18 mouse cellular contexts compared by ENCODE assay signal in genomic region chr3:16938491-16939001, GRCm38 (mm10).
A peak's percentile ranks its signal among the peaks of the same experiment; 100 is the strongest.
DNase-seq lines count a peak whose midpoint lies in the region; ATAC-seq and TF ChIP-seq lines count a peak whose summit lies in the region.
"Had no signal": no experiment of that assay in that cellular context is flagged by ENCODE, and none has a peak within 500 bp of the region (broad histone marks: within the 10 kb centered on the region; RNA-seq: fewer than 3 reads in every experiment).

No protein-coding gene starts in this region.

- H3K9ac ChIP-seq in forebrain, embryonic 12.5 days = peak overlapping the region; percentile 29; the same call in 1 of the 2 replicates
- H3K9ac ChIP-seq in hindbrain, embryonic 13.5 days = peak overlapping the region; percentile 55
- H3K9ac ChIP-seq in midbrain, embryonic 15.5 days = peak overlapping the region; percentile 37
- H3K9ac ChIP-seq: limb, embryonic 15.5 days had no signal

- H3K36me3 ChIP-seq in forebrain, embryonic 12.5 days (replicated peaks) = no peaks in the 10 kb centered on the region
- H3K36me3 ChIP-seq in hindbrain, embryonic 13.5 days = no peaks in the 10 kb centered on the region
- H3K36me3 ChIP-seq in midbrain, embryonic 15.5 days (replicated peaks) = no peaks in the 10 kb centered on the region
- H3K36me3 ChIP-seq: limb, embryonic 15.5 days had no signal

- peak overlapping the region; percentile 42 for H3K4me2 ChIP-seq in forebrain, embryonic 12.5 days
- H3K4me2 ChIP-seq in hindbrain, embryonic 13.5 days = peak overlapping the region; percentile 44
- H3K4me2 ChIP-seq in midbrain, embryonic 15.5 days = peak overlapping the region; percentile 39
- H3K4me2 ChIP-seq: limb, embryonic 15.5 days had no signal

- H3K4me1 ChIP-seq in forebrain, embryonic 12.5 days = peaks cover 24% of the 10 kb centered on the region
- peaks cover 17% of the 10 kb centered on the region for H3K4me1 ChIP-seq in hindbrain, embryonic 13.5 days (replicated peaks)
- H3K4me1 ChIP-seq in midbrain, embryonic 15.5 days = peaks cover 22% of the 10 kb centered on the region
- H3K4me1 ChIP-seq: limb, embryonic 15.5 days had no signal

- peak; percentile 67 for ATAC-seq in forebrain, embryonic 12.5 days (ENCODE audit: low FRiP score)
- ATAC-seq in hindbrain, embryonic 13.5 days (ENCODE audit: low FRiP score) = peak; percentile 63
- ATAC-seq in midbrain, embryonic 15.5 days (replicated peaks) = peak; percentile 70
- ATAC-seq in erythroid progenitor cell, adult 5-6 weeks (replicated peaks; ENCODE audit: low FRiP score, poor library complexity, severe bottlenecking) = no peak
- no peak for ATAC-seq in CD4-positive, CD25-positive, alpha-beta regulatory T cell, adult 4 months
- ATAC-seq: intestine, postnatal 0 days had no signal

- no peaks in the 10 kb centered on the region for H3K9me3 ChIP-seq in forebrain, embryonic 12.5 days
- H3K9me3 ChIP-seq in hindbrain, embryonic 13.5 days = no peaks in the 10 kb centered on the region
- no peaks in the 10 kb centered on the region for H3K9me3 ChIP-seq in midbrain, embryonic 15.5 days
- H3K9me3 ChIP-seq: limb, embryonic 15.5 days had no signal

- TF ChIP-seq CTCF in layer of hippocampus, adult 2 months (conservative IDR thresholded peaks at IDR 0.05) = no peak

- WGBS in forebrain, embryonic 12.5 days = 21% methylated on average over 11 of the region's 11 CpGs
- 23% methylated on average over 11 of the region's 11 CpGs for WGBS in hindbrain, embryonic 13.5 days
- WGBS in midbrain, embryonic 15.5 days = 14% methylated on average over 11 of the region's 11 CpGs

- H3K27ac ChIP-seq in layer of hippocampus, adult 2 months = peak overlapping the region; percentile 48
- peak overlapping the region; percentile 84 for H3K27ac ChIP-seq in forebrain, embryonic 12.5 days
- H3K27ac ChIP-seq in hindbrain, embryonic 13.5 days = peak overlapping the region; percentile 92
- H3K27ac ChIP-seq in midbrain, embryonic 15.5 days = peak overlapping the region; percentile 89
- H3K27ac ChIP-seq: gastrocnemius, adult 2 months; limb, embryonic 15.5 days had no signal

- DNase-seq in layer of hippocampus, adult 2 months (ENCODE audit: low spot score in 2 of 2) = no peak
- no peak for DNase-seq in layer of hippocampus, postnatal 14 days (ENCODE audit: low spot score in 2 of 2)
- DNase-seq in urinary bladder, adult 2 months (ENCODE audit: low spot score) = no peak
- DNase-seq: adrenal gland, adult 2 months; B cell, adult 2 months; gastrocnemius, adult 2 months; heart, postnatal 14 days; kidney, postnatal 14 days; layer of hippocampus, postnatal 36 days; lung, adult 2 months; retina, postnatal 1 day had no signal

- peak overlapping the region; percentile 22; the same call in 1 of the 2 replicates for H3K4me3 ChIP-seq in layer of hippocampus, adult 2 months
- H3K4me3 ChIP-seq in forebrain, embryonic 12.5 days (replicated peaks) = no peak overlapping the region
- H3K4me3 ChIP-seq in hindbrain, embryonic 13.5 days = peak overlapping the region; percentile 6; the same call in 1 of the 2 replicates
- H3K4me3 ChIP-seq in midbrain, embryonic 15.5 days = 0 out of 2 replicates have a peak overlapping the region, but pooled peaks have one; percentile 10
- H3K4me3 ChIP-seq: gastrocnemius, adult 2 months; limb, embryonic 15.5 days had no signal

- no peaks in the 10 kb centered on the region for H3K27me3 ChIP-seq in forebrain, embryonic 12.5 days
- H3K27me3 ChIP-seq in hindbrain, embryonic 13.5 days = no peaks in the 10 kb centered on the region
- H3K27me3 ChIP-seq in midbrain, embryonic 15.5 days (replicated peaks) = no peaks in the 10 kb centered on the region
- H3K27me3 ChIP-seq: limb, embryonic 15.5 days had no signal

Comparison
In these comparisons a context has a peak if more than half of its experiments do, and no peak if none do; other contexts are left out.
1. ATAC-seq: peak in forebrain, embryonic 12.5 days (single experiment), hindbrain, embryonic 13.5 days (single experiment) and midbrain, embryonic 15.5 days (single experiment); none in erythroid progenitor cell, adult 5-6 weeks (single experiment) and CD4-positive, CD25-positive, alpha-beta regulatory T cell, adult 4 months (single experiment).
2. Peak in every context shown above with its lines, with median percentiles within 50 percentile points of each other: H3K27ac ChIP-seq, H3K4me2 ChIP-seq and H3K9ac ChIP-seq.